Mouse (Mus musculus): ENCODE measurements around the gene Shank3. TPM values are rescaled to one million over a fixed set of nuclear protein-coding genes. Genes with fewer than 3 reads are reported as not detected.
A peak's percentile ranks its signal among the peaks of the same experiment; 100 is the strongest.

Gene Shank3
- polyA plus RNA-seq, 1 experiment from 2014 or later: 1.3 TPM

GRCm38 (mm10) chr15:89465052-89465451 is 34.4 kb upstream of the Shank3 start:
- no peaks in the 10 kb centered on the region for H3K4me1 ChIP-seq (replicated peaks)
- 12% methylated on average over 1 of the region's 1 CpGs for whole genome bisulfite sequencing
- H3K27ac ChIP-seq: no peak overlapping the region
- H3K4me3 ChIP-seq (replicated peaks): no peak overlapping the region
- no peak for ATAC-seq
- H3K9me3 ChIP-seq: no peaks in the 10 kb centered on the region
- H3K9ac ChIP-seq: no peak overlapping the region
- no peaks in the 10 kb centered on the region for H3K27me3 ChIP-seq (replicated peaks)
- H3K36me3 ChIP-seq: no peaks in the 10 kb centered on the region
- H3K4me2 ChIP-seq (replicated peaks): no peak overlapping the region

GRCm38 (mm10) chr15:89468577-89468976 is 30.8 kb upstream of the Shank3 start:
- no peaks in the 10 kb centered on the region for H3K9me3 ChIP-seq
- ATAC-seq: no peak
- H3K27ac ChIP-seq: no peak overlapping the region
- no peaks in the 10 kb centered on the region for H3K36me3 ChIP-seq
- no peaks in the 10 kb centered on the region for H3K4me1 ChIP-seq (replicated peaks)
- WGBS: 34% methylated on average over 2 of the region's 2 CpGs
- no peak overlapping the region for H3K4me3 ChIP-seq (replicated peaks)
- H3K9ac ChIP-seq: no peak overlapping the region
- no peaks in the 10 kb centered on the region for H3K27me3 ChIP-seq (replicated peaks)
- no peak overlapping the region for H3K4me2 ChIP-seq (replicated peaks)

- Histone ChIP-seq H3K4me2 (replicated peaks) (no peak overlapping the region), H3K27me3 (replicated peaks) (no peaks in the 10 kb centered on the region), H3K27ac (no peak overlapping the region), H3K9ac (no peak overlapping the region), H3K36me3 (no peaks in the 10 kb centered on the region), H3K9me3 (no peaks in the 10 kb centered on the region), H3K4me1 (replicated peaks) (peaks cover 8% of the 10 kb centered on the region; the same call in 1 of the 2 replicates), H3K4me3 (replicated peaks) (no peak overlapping the region)
- no peak for ATAC-seq
- 77% methylated on average over 4 of the region's 4 CpGs for WGBS
Observed at GRCm38 (mm10) chr15:89471476-89471875, 27.9 kb upstream of the Shank3 start.

DNA sequence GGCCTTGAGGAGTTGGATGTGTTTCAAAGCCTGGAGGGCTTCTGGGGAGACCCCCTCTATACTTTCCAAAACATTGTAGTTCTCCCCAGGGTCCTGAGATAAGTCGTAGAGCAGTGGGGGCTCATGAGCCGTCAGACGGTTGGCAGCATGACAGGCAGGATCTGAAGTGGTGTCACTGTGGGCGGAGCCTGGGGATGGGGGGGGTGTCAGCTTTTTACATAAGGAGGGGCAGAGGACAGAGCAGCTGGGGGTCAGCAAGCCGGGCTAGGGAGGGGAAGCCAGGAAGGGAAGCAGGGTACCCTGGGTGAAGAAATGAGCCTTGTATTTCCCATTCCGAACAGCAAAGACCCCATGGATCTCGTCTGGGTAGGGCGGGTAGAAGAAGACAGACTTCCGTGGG is 26.1 kb upstream of the Shank3 start:
- 84% methylated on average over 9 of the region's 9 CpGs for WGBS
- ATAC-seq: no peak
- H3K4me3 ChIP-seq (replicated peaks): no peak overlapping the region

GRCm38 (mm10) chr15:89473921-89474320 is 25.5 kb upstream of the Shank3 start:
- WGBS: 97% methylated on average over 8 of the region's 8 CpGs
- peaks cover 8% of the 10 kb centered on the region; the same call in 1 of the 2 replicates for H3K4me1 ChIP-seq (replicated peaks)
- no peaks in the 10 kb centered on the region for H3K27me3 ChIP-seq (replicated peaks)
- ATAC-seq: no peak
- H3K9me3 ChIP-seq: no peaks in the 10 kb centered on the region
- no peak overlapping the region for H3K9ac ChIP-seq
- H3K4me2 ChIP-seq (replicated peaks): no peak overlapping the region
- H3K36me3 ChIP-seq: no peaks in the 10 kb centered on the region
- no peak overlapping the region for H3K4me3 ChIP-seq (replicated peaks)
- no peak overlapping the region for H3K27ac ChIP-seq

More for the DNA sequence above, 26.1 kb upstream of the Shank3 start:
- H3K36me3 ChIP-seq: no peaks in the 10 kb centered on the region
- no peak overlapping the region for H3K9ac ChIP-seq
- no peaks in the 10 kb centered on the region for H3K27me3 ChIP-seq (replicated peaks)
- H3K27ac ChIP-seq: no peak overlapping the region
- peaks cover 8% of the 10 kb centered on the region; the same call in 1 of the 2 replicates for H3K4me1 ChIP-seq (replicated peaks)
- H3K9me3 ChIP-seq: no peaks in the 10 kb centered on the region
- H3K4me2 ChIP-seq (replicated peaks): no peak overlapping the region

GRCm38 (mm10) chr15:89474596-89475292 is 24.7 kb upstream of the Shank3 start:
- H3K36me3 ChIP-seq: no peaks in the 10 kb centered on the region
- no peaks in the 10 kb centered on the region for H3K9me3 ChIP-seq
- no peak overlapping the region for H3K27ac ChIP-seq
- peak overlapping the region; percentile 86; the same call in 1 of the 2 replicates for H3K4me2 ChIP-seq (replicated peaks)
- H3K4me3 ChIP-seq (replicated peaks): no peak overlapping the region
- no peak for ATAC-seq
- H3K27me3 ChIP-seq (replicated peaks): no peaks in the 10 kb centered on the region
- no peak overlapping the region for H3K9ac ChIP-seq
- peaks cover 8% of the 10 kb centered on the region; the same call in 1 of the 2 replicates for H3K4me1 ChIP-seq (replicated peaks)
- WGBS: 95% methylated on average over 19 of the region's 19 CpGs

DNA sequence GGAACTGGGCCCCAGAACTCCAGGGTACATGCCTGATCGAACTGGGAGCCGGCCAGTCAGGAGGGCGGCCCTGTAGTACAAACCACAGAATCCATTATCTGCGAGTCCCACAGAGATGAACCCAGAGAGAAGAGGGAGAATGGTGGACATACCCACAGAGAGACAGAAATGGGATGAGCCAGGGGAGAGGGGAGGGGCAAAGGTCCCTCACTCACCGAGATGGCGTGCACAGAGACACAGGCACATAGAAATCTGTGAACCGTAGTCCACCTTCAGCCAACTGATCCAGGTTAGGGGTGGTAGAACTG is 24.2 kb upstream of the Shank3 start:
- Histone ChIP-seq H3K4me1 (replicated peaks) (peaks cover 8% of the 10 kb centered on the region; the same call in 1 of the 2 replicates), H3K9ac (peak overlapping the region; percentile 52), H3K27ac (no peak overlapping the region), H3K36me3 (no peaks in the 10 kb centered on the region), H3K4me3 (replicated peaks) (peak overlapping the region; percentile 55), H3K27me3 (replicated peaks) (no peaks in the 10 kb centered on the region), H3K9me3 (no peaks in the 10 kb centered on the region), H3K4me2 (replicated peaks) (peak overlapping the region; percentile 86)
- no peak for ATAC-seq
- WGBS: 89% methylated on average over 7 of the region's 7 CpGs

- no peaks in the 10 kb centered on the region for H3K27me3 ChIP-seq (replicated peaks)
- peak; percentile 98 for ATAC-seq
Observed at GRCm38 (mm10) chr15:89475611-89476474, 23.6 kb upstream of the Shank3 start.

GRCm38 (mm10) chr15:89476475-89476815 is 23.0 kb upstream of the Shank3 start:
- Histone ChIP-seq H3K4me3 (replicated peaks) (peak overlapping the region; percentile 55), H3K36me3 (no peaks in the 10 kb centered on the region), H3K27ac (peak overlapping the region; percentile 76), H3K4me1 (replicated peaks) (peaks cover 8% of the 10 kb centered on the region; the same call in 1 of the 2 replicates), H3K9me3 (no peaks in the 10 kb centered on the region), H3K9ac (peak overlapping the region; percentile 52), H3K27me3 (replicated peaks) (no peaks in the 10 kb centered on the region), H3K4me2 (replicated peaks) (peak overlapping the region; percentile 86)
- 3% methylated on average over 5 of the region's 5 CpGs for WGBS
- no peak for ATAC-seq

More at GRCm38 (mm10) chr15:89475611-89476474, 23.6 kb upstream of the Shank3 start:
- H3K4me2 ChIP-seq (replicated peaks): peak overlapping the region; percentile 86
- H3K9me3 ChIP-seq: no peaks in the 10 kb centered on the region
- peak overlapping the region; percentile 76 for H3K27ac ChIP-seq
- WGBS: 9% methylated on average over 44 of the region's 44 CpGs
- H3K9ac ChIP-seq: peak overlapping the region; percentile 52
- H3K4me1 ChIP-seq (replicated peaks): peaks cover 8% of the 10 kb centered on the region; the same call in 1 of the 2 replicates
- H3K4me3 ChIP-seq (replicated peaks): peak overlapping the region; percentile 55
- H3K36me3 ChIP-seq: no peaks in the 10 kb centered on the region

DNA sequence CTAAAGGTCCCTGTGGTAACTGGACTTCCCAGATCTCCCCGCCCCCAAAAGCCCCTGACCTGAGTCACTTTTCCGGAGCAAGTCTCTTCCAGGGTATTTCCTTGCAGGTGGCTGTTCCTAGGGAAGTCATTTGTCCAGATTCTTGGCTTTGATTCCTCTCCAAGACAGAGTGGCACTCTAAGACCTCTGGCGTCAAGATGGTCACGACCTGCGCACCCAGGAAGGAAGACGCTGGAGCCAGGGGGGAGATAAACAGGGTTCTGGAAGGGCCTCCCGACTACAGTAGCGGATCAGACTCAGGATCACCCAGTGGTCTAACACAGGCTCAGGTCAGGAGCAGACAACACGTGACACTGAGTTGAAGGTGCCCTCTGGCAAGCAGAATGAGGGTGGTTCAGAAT is 22.3 kb upstream of the Shank3 start, which contains the start of gene Arsa:
Gene Arsa, minus strand, starts transcription at position 335 of the 401 bp plus-strand sequence.
- H3K27ac ChIP-seq: peak within 1 kb of the TSS; percentile 76
- no peaks in the 10 kb centered on the region for H3K36me3 ChIP-seq
- WGBS: 28% methylated on average over 9 of the region's 9 CpGs
- no peak for ATAC-seq
- peaks cover 8% of the 10 kb centered on the region; the same call in 1 of the 2 replicates for H3K4me1 ChIP-seq (replicated peaks)
- H3K4me2 ChIP-seq (replicated peaks): peak within 1 kb of the TSS; percentile 86
- H3K9ac ChIP-seq: peak within 1 kb of the TSS; percentile 52
- no peaks in the 10 kb centered on the region for H3K27me3 ChIP-seq (replicated peaks)
- peak within 1 kb of the TSS; percentile 55 for H3K4me3 ChIP-seq (replicated peaks)
- no peaks in the 10 kb centered on the region for H3K9me3 ChIP-seq

GRCm38 (mm10) chr15:89477806-89478205 is 21.6 kb upstream of the Shank3 start:
- H3K27me3 ChIP-seq (replicated peaks): no peaks in the 10 kb centered on the region

DNA sequence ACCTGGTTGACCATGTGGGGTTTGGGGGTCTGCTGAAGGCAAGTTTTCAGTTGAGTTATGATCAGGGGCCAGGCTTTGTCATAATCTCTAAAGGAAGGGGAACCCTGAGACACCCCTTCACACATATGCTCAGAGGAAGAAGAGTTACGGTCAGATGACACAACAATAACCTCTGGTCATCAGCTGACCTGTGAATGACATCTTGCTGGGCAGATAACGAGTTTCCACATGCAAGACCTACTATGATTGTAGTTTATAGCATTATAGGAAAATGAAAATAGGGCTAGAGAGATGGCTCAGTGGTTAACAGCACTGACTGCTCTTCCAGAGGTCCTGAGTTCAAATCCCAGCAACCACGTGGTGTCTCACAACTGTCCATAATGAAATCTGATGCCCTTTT is 20.8 kb upstream of the Shank3 start:
- Histone ChIP-seq H3K36me3 (no peaks in the 10 kb centered on the region), H3K4me1 (replicated peaks) (peaks cover 8% of the 10 kb centered on the region; the same call in 1 of the 2 replicates), H3K9ac (no peak overlapping the region), H3K4me2 (replicated peaks) (no peak overlapping the region), H3K4me3 (replicated peaks) (no peak overlapping the region), H3K27ac (no peak overlapping the region), H3K27me3 (replicated peaks) (no peaks in the 10 kb centered on the region), H3K9me3 (no peaks in the 10 kb centered on the region)
- WGBS: 84% methylated on average over 3 of the region's 3 CpGs
- no peak for ATAC-seq

More at GRCm38 (mm10) chr15:89477806-89478205, 21.6 kb upstream of the Shank3 start:
- H3K27ac ChIP-seq: no peak overlapping the region
- H3K4me2 ChIP-seq (replicated peaks): no peak overlapping the region
- no peaks in the 10 kb centered on the region for H3K36me3 ChIP-seq
- ATAC-seq: no peak
- H3K4me3 ChIP-seq (replicated peaks): no peak overlapping the region
- peaks cover 8% of the 10 kb centered on the region; the same call in 1 of the 2 replicates for H3K4me1 ChIP-seq (replicated peaks)
- no peaks in the 10 kb centered on the region for H3K9me3 ChIP-seq
- 69% methylated on average over 8 of the region's 8 CpGs for WGBS
- no peak overlapping the region for H3K9ac ChIP-seq

All from intestine, embryonic 15.5 days (tissue).